Mouse (Mus musculus): ENCODE measurements at regions not wholly inside any gene's neighbourhood (a gene's known extent, or its start where the extent isn't known, plus 50 kb on each side); places are given as distances from the start of the nearest gene placed in this dataset.
A peak's percentile ranks its signal among the peaks of the same experiment; 100 is the strongest.

- H3K27me3 ChIP-seq (replicated peaks; ENCODE audit: insufficient read depth, low read length): no peaks in the 10 kb centered on the region
- H3K4me3 ChIP-seq (ENCODE audit: low read depth, low read length): no peak overlapping the region
- TF ChIP-seq CTCF (IDR thresholded peaks at IDR 0.05) (no peak), EP300 (IDR thresholded peaks at IDR 0.05) (no peak)
- H3K4me2 ChIP-seq (replicated peaks; ENCODE audit: low read depth, low read length): no peak overlapping the region
- DNase-seq (ENCODE audit: low spot score): no peak
- H3K9me3 ChIP-seq (ENCODE audit: low read length): no peaks in the 10 kb centered on the region
- H3K4me1 ChIP-seq (ENCODE audit: insufficient read depth, low read depth, low read length): no peaks in the 10 kb centered on the region
- no peak for ATAC-seq
- no peak overlapping the region for H3K9ac ChIP-seq (replicated peaks; ENCODE audit: low read depth)
- no peaks in the 10 kb centered on the region for H3K36me3 ChIP-seq (ENCODE audit: insufficient read depth, low read length)
- H3K27ac ChIP-seq (ENCODE audit: low read length): no peak overlapping the region
Observed at GRCm38 (mm10) chr11:64287499-64287898, 147.6 kb upstream of the Hs3st3a1 start.

GRCm38 (mm10) chr11:64281781-64282180, 153.4 kb upstream of the Hs3st3a1 start:
- ATAC-seq: no peak

GRCm38 (mm10) chr11:64278259-64279003, 156.7 kb upstream of the Hs3st3a1 start:
- ATAC-seq: no peak
- 32% methylated on average over 12 of the region's 12 CpGs for WGBS

More at GRCm38 (mm10) chr11:64281781-64282180, 153.4 kb upstream of the Hs3st3a1 start:
- Histone ChIP-seq H3K9ac (replicated peaks; ENCODE audit: low read depth) (no peak overlapping the region), H3K4me2 (replicated peaks; ENCODE audit: low read depth, low read length) (no peak overlapping the region), H3K4me1 (ENCODE audit: insufficient read depth, low read depth, low read length) (no peaks in the 10 kb centered on the region; the same call in 1 of the 2 replicates), H3K27ac (ENCODE audit: low read length) (no peak overlapping the region), H3K27me3 (replicated peaks; ENCODE audit: insufficient read depth, low read length) (no peaks in the 10 kb centered on the region), H3K4me3 (ENCODE audit: low read depth, low read length) (no peak overlapping the region), H3K9me3 (ENCODE audit: low read length) (no peaks in the 10 kb centered on the region), H3K36me3 (ENCODE audit: insufficient read depth, low read length) (no peaks in the 10 kb centered on the region)
- TF ChIP-seq CTCF (IDR thresholded peaks at IDR 0.05): no peak
- 0 out of 2 replicates have a peak, but pooled peaks have one; percentile 16 for TF ChIP-seq EP300 (IDR thresholded peaks at IDR 0.05)
- WGBS: 68% methylated on average over 4 of the region's 4 CpGs
- DNase-seq (ENCODE audit: low spot score): peak; percentile 5

GRCm38 (mm10) chr11:64273726-64274125, 161.4 kb upstream of the Hs3st3a1 start:
- Histone ChIP-seq H3K36me3 (ENCODE audit: insufficient read depth, low read length) (no peaks in the 10 kb centered on the region), H3K9ac (replicated peaks; ENCODE audit: low read depth) (no peak overlapping the region), H3K27me3 (replicated peaks; ENCODE audit: insufficient read depth, low read length) (no peaks in the 10 kb centered on the region), H3K4me2 (replicated peaks; ENCODE audit: low read depth, low read length) (no peak overlapping the region), H3K27ac (ENCODE audit: low read length) (no peak overlapping the region), H3K9me3 (ENCODE audit: low read length) (no peaks in the 10 kb centered on the region), H3K4me3 (ENCODE audit: low read depth, low read length) (no peak overlapping the region), H3K4me1 (ENCODE audit: insufficient read depth, low read depth, low read length) (no peaks in the 10 kb centered on the region; the same call in 1 of the 2 replicates)
- 60% methylated on average over 6 of the region's 6 CpGs for WGBS
- TF ChIP-seq CTCF (IDR thresholded peaks at IDR 0.05) (no peak), EP300 (IDR thresholded peaks at IDR 0.05) (no peak)
- no peak for DNase-seq (ENCODE audit: low spot score)
- no peak for ATAC-seq

More at GRCm38 (mm10) chr11:64278259-64279003, 156.7 kb upstream of the Hs3st3a1 start:
- H3K4me3 ChIP-seq (ENCODE audit: low read depth, low read length): no peak overlapping the region
- no peaks in the 10 kb centered on the region for H3K27me3 ChIP-seq (replicated peaks; ENCODE audit: insufficient read depth, low read length)
- peak; percentile 24 for DNase-seq (ENCODE audit: low spot score)
- no peak overlapping the region for H3K9ac ChIP-seq (replicated peaks; ENCODE audit: low read depth)
- H3K4me2 ChIP-seq (replicated peaks; ENCODE audit: low read depth, low read length): no peak overlapping the region
- H3K4me1 ChIP-seq (ENCODE audit: insufficient read depth, low read depth, low read length): no peaks in the 10 kb centered on the region; the same call in 1 of the 2 replicates
- H3K27ac ChIP-seq (ENCODE audit: low read length): no peak overlapping the region
- TF ChIP-seq EP300 (IDR thresholded peaks at IDR 0.05): no peak
- no peak for TF ChIP-seq CTCF (IDR thresholded peaks at IDR 0.05)
- H3K9me3 ChIP-seq (ENCODE audit: low read length): no peaks in the 10 kb centered on the region
- H3K36me3 ChIP-seq (ENCODE audit: insufficient read depth, low read length): no peaks in the 10 kb centered on the region

GRCm38 (mm10) chr11:64273214-64273613, 161.9 kb upstream of the Hs3st3a1 start:
- no peak overlapping the region for H3K4me3 ChIP-seq (ENCODE audit: low read depth, low read length)
- DNase-seq (ENCODE audit: low spot score): peak; percentile 85
- H3K9ac ChIP-seq (replicated peaks; ENCODE audit: low read depth): no peak overlapping the region
- 0 out of 2 replicates have a peak overlapping the region, but pooled peaks have one; percentile 1 for H3K27ac ChIP-seq (ENCODE audit: low read length)
- H3K9me3 ChIP-seq (ENCODE audit: low read length): no peaks in the 10 kb centered on the region
- H3K36me3 ChIP-seq (ENCODE audit: insufficient read depth, low read length): no peaks in the 10 kb centered on the region
- peak; percentile 90 for ATAC-seq
- no peaks in the 10 kb centered on the region for H3K27me3 ChIP-seq (replicated peaks; ENCODE audit: insufficient read depth, low read length)
- no peak overlapping the region for H3K4me2 ChIP-seq (replicated peaks; ENCODE audit: low read depth, low read length)
- H3K4me1 ChIP-seq (ENCODE audit: insufficient read depth, low read depth, low read length): no peaks in the 10 kb centered on the region
- peak; percentile 98 for TF ChIP-seq EP300 (IDR thresholded peaks at IDR 0.05)
- no peak; the same call in 1 of the 2 replicates for TF ChIP-seq CTCF (IDR thresholded peaks at IDR 0.05)
- WGBS: 35% methylated on average over 3 of the region's 3 CpGs

- H3K27me3 ChIP-seq (replicated peaks; ENCODE audit: insufficient read depth, low read length): no peaks in the 10 kb centered on the region
- H3K36me3 ChIP-seq (ENCODE audit: insufficient read depth, low read length): no peaks in the 10 kb centered on the region
- peak; percentile 81 for ATAC-seq
- no peak overlapping the region for H3K4me3 ChIP-seq (ENCODE audit: low read depth, low read length)
- no peak overlapping the region for H3K4me2 ChIP-seq (replicated peaks; ENCODE audit: low read depth, low read length)
- no peaks in the 10 kb centered on the region; the same call in 1 of the 2 replicates for H3K4me1 ChIP-seq (ENCODE audit: insufficient read depth, low read depth, low read length)
- H3K9me3 ChIP-seq (ENCODE audit: low read length): no peaks in the 10 kb centered on the region
- no peak overlapping the region for H3K9ac ChIP-seq (replicated peaks; ENCODE audit: low read depth)
- H3K27ac ChIP-seq (ENCODE audit: low read length): no peak overlapping the region
- peak; percentile 87 for TF ChIP-seq EP300 (IDR thresholded peaks at IDR 0.05)
- no peak for TF ChIP-seq CTCF (IDR thresholded peaks at IDR 0.05)
- WGBS: 15% methylated on average over 4 of the region's 4 CpGs
- DNase-seq (ENCODE audit: low spot score): peak; percentile 70
Observed at GRCm38 (mm10) chr11:64268121-64268520, 167.0 kb upstream of the Hs3st3a1 start.
